Mouse (Mus musculus) lung, adult 2 months (tissue): ENCODE data around the gene Kcnj1.

Source experiments
- CTCF ChIP-seq: fragments of 200-500 bp; IDR thresholded peaks from 2 replicates; pipeline ENCODE4 v1.5.1; 2011; ENCODE audit warnings: mild to moderate bottlenecking, low read length, control low read depth; ENCODE audit not compliant: insufficient read depth
- POLR2A ChIP-seq: fragments of 200-500 bp; IDR thresholded peaks from 2 replicates; pipeline ENCODE4 v1.6.1; 2011; ENCODE audit warnings: low read depth, mild to moderate bottlenecking, control low read depth, low read length, borderline replicate concordance; ENCODE audit errors: extremely low read depth

- TF ChIP-seq CTCF (no peak), POLR2A (no peak)
These were observed 27.8 kb upstream of the Kcnj1 start for GRCm38 (mm10) chr9:32344489-32344888.
